Mouse (Mus musculus): ENCODE data around the gene Gm45234. TPM values are rescaled to one million over a fixed set of nuclear protein-coding genes. Genes with fewer than 3 reads are reported as not detected.

Gm45234 gene
- total and polyA plus RNA-seq, 2 experiments from 2014 or later, result 0.11 TPM; not detected in 1

DNA sequence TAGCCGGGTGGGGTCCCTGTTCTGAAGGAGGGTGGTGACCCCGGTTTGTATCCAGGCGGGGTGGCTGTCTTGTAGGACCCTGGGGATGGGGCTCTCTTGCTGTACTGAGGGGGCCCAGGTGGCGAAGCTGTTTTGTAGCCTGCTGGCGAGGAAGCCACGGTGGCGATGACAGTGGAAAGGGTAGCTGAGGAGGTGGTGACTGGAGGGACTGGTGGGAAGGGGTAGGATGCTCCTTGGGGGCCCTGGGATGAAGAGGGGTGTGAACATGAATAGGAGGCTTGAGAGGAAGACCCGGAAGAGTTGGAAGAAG is 9.6 kb downstream of the Gm45234 start:
- TF ChIP-seq CTCF (IDR thresholded peaks at IDR 0.05; ENCODE audit: low read depth), result no peak
- DNase-seq, result no peak
- 18% methylated on average over 8 of the region's 8 CpGs for WGBS
- H3K4me2 ChIP-seq (ENCODE audit: low read depth), result peak overlapping the region; percentile 100
- H3K9me3 ChIP-seq (ENCODE audit: low read length), result no peaks in the 10 kb centered on the region
- peak overlapping the region; percentile 61 for H3K4me3 ChIP-seq (ENCODE audit: low read depth, low read length)
- no peaks in the 10 kb centered on the region for H3K27me3 ChIP-seq (ENCODE audit: insufficient read depth, low read length)
- no peaks in the 10 kb centered on the region for H3K4me1 ChIP-seq (ENCODE audit: insufficient read depth)
- peak overlapping the region; percentile 89 for H3K27ac ChIP-seq (ENCODE audit: low read depth, low read length)
- peak overlapping the region; percentile 83 for H3K9ac ChIP-seq
- no peak for ATAC-seq
- peaks cover 56% of the 10 kb centered on the region for H3K36me3 ChIP-seq (ENCODE audit: insufficient read depth)

DNA sequence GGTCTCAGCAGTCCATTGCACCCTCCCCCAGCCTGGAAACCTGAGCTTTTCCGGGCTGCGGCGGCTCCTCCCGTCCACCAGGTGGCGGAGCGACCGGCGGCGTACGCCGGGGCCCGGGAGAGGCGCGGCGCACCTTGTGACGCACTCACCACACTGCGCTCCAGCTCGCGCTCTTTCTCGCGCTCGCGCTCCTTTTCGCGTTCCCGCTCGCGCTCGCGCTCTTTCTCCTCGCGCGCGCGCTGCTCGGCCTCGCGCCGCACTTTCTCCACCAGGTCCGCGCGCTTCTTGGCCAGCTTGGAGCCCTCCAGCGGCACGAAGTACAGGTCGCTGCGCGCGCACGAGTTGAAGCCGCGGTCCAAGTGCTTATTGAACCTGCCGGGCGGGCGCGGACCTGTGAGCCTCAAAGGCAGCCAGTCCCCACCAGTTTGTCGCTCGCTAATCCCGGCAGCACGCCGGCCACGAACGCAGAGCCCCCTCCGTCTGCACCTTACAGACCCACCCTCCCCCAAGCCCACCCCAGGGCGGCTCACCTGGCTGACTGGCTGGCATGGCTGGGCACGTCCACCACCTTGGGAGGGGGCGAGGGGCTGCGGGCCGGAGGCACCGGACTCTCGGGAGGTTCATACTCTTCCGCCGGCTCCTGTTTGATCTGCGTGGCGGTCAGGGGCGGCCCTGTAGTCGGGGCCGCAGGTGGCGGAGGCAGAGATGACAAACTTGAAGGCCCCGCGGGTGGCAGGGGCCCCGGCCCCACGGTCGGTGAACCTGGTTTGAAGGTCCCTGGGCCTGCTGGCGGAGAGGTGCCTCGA is 10.1 kb downstream of the Gm45234 start:
- H3K4me3 ChIP-seq (ENCODE audit: low read depth, low read length), result peak overlapping the region; percentile 61
- H3K27ac ChIP-seq (ENCODE audit: low read depth, low read length), result peak overlapping the region; percentile 89
- peak; percentile 90 for TF ChIP-seq CTCF (IDR thresholded peaks at IDR 0.05; ENCODE audit: low read depth)
- ATAC-seq (peak; percentile 84), DNase-seq (peak; percentile 99)
- H3K36me3 ChIP-seq (ENCODE audit: insufficient read depth), result peaks cover 56% of the 10 kb centered on the region
- WGBS, result 3% methylated on average over 82 of the region's 85 CpGs
- no peaks in the 10 kb centered on the region for H3K27me3 ChIP-seq (ENCODE audit: insufficient read depth, low read length)
- no peaks in the 10 kb centered on the region for H3K9me3 ChIP-seq (ENCODE audit: low read length)
- H3K9ac ChIP-seq, result peak overlapping the region; percentile 83
- H3K4me1 ChIP-seq (ENCODE audit: insufficient read depth), result no peaks in the 10 kb centered on the region
- H3K4me2 ChIP-seq (ENCODE audit: low read depth), result peak overlapping the region; percentile 100

DNA sequence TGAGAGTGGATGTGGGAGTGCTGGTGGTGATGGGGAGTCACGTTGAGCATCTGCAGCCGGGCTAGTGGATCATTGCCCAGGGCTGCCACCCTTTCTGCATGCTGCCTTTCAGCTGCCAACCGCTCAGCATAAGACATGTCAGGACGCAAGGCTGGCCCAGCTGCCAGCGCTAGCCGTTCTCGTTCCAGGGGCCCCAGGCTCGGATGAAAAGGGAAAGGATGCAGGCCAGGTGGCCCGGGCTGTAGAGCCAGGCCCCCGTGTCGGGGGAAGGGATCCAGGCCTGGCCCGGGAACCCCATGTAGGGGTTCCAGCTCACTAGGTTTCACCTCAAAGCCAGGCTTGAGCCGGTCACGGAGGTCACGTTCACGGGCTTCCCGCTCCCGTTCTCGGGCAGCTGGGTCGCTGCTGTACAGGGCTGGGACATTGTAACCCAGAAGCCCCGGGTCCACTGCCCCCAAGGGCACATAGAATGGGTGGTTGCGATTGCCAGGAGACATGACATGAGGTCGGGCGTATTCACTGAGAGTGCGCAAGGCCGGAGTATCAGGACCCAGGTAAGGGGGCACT is 11.0 kb downstream of the Gm45234 start:
- H3K27ac ChIP-seq (ENCODE audit: low read depth, low read length), result peak overlapping the region; percentile 71
- no peak for TF ChIP-seq CTCF (IDR thresholded peaks at IDR 0.05; ENCODE audit: low read depth)
- H3K9ac ChIP-seq, result peak overlapping the region; percentile 31; the same call in 1 of the 2 replicates
- no peak for ATAC-seq
- H3K4me2 ChIP-seq (ENCODE audit: low read depth), result peak overlapping the region; percentile 100
- no peak for DNase-seq
- peak overlapping the region; percentile 61 for H3K4me3 ChIP-seq (ENCODE audit: low read depth, low read length)
- peaks cover 2% of the 10 kb centered on the region; the same call in 1 of the 2 replicates for H3K4me1 ChIP-seq (ENCODE audit: insufficient read depth)
- no peaks in the 10 kb centered on the region for H3K27me3 ChIP-seq (ENCODE audit: insufficient read depth, low read length)
- peaks cover 54% of the 10 kb centered on the region for H3K36me3 ChIP-seq (ENCODE audit: insufficient read depth)
- 69% methylated on average over 26 of the region's 26 CpGs for WGBS
- H3K9me3 ChIP-seq (ENCODE audit: low read length), result no peaks in the 10 kb centered on the region

DNA sequence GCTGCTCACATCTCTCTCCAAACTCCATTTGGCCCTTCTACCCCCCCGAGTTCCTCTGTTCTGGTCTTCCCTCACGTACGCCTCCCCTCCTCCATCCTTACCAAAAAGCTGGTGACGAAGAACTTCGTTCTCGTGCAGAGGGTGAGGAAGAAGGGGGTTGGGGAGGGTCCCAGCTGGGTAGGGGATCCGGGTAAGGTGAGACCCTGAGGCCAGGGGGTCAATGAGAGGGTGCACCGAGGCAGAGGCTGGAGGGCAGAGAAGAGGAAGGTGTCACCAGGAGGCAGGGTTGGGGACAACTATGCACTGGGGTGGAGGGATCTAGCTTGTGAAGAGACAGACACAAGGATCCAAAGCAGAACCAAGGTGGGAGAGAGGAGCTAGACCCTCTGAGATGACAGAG is 12.2 kb downstream of the Gm45234 start:
- Histone ChIP-seq H3K27ac (ENCODE audit: low read depth, low read length) (no peak overlapping the region), H3K4me1 (ENCODE audit: insufficient read depth) (peaks cover 6% of the 10 kb centered on the region; the same call in 1 of the 2 replicates), H3K9ac (no peak overlapping the region), H3K9me3 (ENCODE audit: low read length) (no peaks in the 10 kb centered on the region), H3K36me3 (ENCODE audit: insufficient read depth) (peaks cover 45% of the 10 kb centered on the region), H3K4me2 (ENCODE audit: low read depth) (no peak overlapping the region), H3K27me3 (ENCODE audit: insufficient read depth, low read length) (no peaks in the 10 kb centered on the region), H3K4me3 (ENCODE audit: low read depth, low read length) (no peak overlapping the region)
- 90% methylated on average over 8 of the region's 8 CpGs for WGBS
- DNase-seq (no peak), ATAC-seq (no peak)
- no peak for TF ChIP-seq CTCF (IDR thresholded peaks at IDR 0.05; ENCODE audit: low read depth)

DNA sequence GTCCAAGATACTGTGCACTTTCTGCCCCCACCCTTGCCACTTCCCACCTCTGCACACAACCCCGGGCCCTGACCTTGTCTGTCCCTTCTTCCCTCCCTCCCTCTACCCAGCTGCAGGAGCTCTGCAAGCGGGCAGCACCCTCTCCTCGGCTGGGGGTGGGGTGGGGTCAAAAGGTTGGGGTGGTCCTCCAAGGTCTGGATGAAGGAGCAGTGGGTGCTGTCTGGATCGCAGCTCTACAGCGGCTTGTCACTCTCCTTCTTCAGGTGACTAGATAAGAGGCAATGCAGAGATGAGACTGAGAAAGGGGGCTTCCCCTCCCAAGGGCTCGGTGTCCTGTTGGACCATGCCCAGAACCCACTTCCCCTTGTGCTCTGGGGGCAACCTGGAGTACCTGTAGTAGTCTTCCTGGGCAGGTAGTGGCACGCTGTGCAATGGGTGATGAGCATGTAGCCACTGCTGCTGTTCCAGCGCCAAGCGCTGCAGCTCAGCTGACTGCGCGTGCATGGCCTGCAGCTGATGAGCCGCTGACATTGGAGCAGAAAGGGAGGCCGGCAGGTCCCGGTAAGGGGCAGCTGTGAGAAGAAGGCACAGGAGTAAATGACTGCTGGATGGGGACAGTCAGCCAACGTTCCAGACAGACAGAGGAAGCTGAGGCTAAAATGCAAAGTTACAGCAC is 12.8 kb downstream of the Gm45234 start:
- ATAC-seq, result no peak
- peaks cover 6% of the 10 kb centered on the region; the same call in 1 of the 2 replicates for H3K4me1 ChIP-seq (ENCODE audit: insufficient read depth)

DNA sequence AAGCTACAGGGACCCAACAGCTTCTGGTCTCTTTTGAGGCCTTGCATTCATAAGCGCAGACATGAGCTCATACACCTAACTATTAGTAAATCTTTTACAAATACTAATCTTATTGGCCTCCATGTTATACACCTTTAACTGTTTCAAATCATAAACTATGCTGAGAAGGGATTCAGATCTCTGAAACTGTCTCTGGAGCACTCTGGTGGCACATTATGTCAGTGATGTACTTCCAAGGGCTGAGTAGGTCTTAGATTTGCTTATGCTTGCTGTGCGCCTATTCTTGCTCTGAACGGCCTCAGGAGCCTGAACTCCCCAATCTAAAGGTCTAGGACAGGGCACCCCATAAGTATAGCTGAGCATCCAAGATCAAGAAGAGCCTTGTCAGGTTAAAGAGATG is 14.0 kb downstream of the Gm45234 start:
- H3K9ac ChIP-seq, result peak overlapping the region; percentile 97
- ATAC-seq (no peak), DNase-seq (peak; percentile 11)
- 62% methylated on average over 3 of the region's 3 CpGs for WGBS
- no peaks in the 10 kb centered on the region for H3K9me3 ChIP-seq (ENCODE audit: low read length)
- no peak for TF ChIP-seq CTCF (IDR thresholded peaks at IDR 0.05; ENCODE audit: low read depth)
- no peaks in the 10 kb centered on the region for H3K27me3 ChIP-seq (ENCODE audit: insufficient read depth, low read length)
- peak overlapping the region; percentile 83 for H3K4me2 ChIP-seq (ENCODE audit: low read depth)
- H3K4me3 ChIP-seq (ENCODE audit: low read depth, low read length), result peak overlapping the region; percentile 69
- peaks cover 29% of the 10 kb centered on the region for H3K36me3 ChIP-seq (ENCODE audit: insufficient read depth)
- H3K4me1 ChIP-seq (ENCODE audit: insufficient read depth), result peaks cover 6% of the 10 kb centered on the region; the same call in 1 of the 2 replicates
- peak overlapping the region; percentile 100 for H3K27ac ChIP-seq (ENCODE audit: low read depth, low read length)

More for the DNA sequence above, 12.8 kb downstream of the Gm45234 start:
- no peak for TF ChIP-seq CTCF (IDR thresholded peaks at IDR 0.05; ENCODE audit: low read depth)
- Histone ChIP-seq H3K4me3 (ENCODE audit: low read depth, low read length) (no peak overlapping the region), H3K9ac (no peak overlapping the region), H3K27ac (ENCODE audit: low read depth, low read length) (no peak overlapping the region), H3K36me3 (ENCODE audit: insufficient read depth) (peaks cover 40% of the 10 kb centered on the region), H3K9me3 (ENCODE audit: low read length) (no peaks in the 10 kb centered on the region), H3K4me2 (ENCODE audit: low read depth) (no peak overlapping the region), H3K27me3 (ENCODE audit: insufficient read depth, low read length) (no peaks in the 10 kb centered on the region)
- 93% methylated on average over 15 of the region's 15 CpGs for WGBS
- DNase-seq, result no peak

Data from forebrain, postnatal 0 days (tissue).